Mouse (Mus musculus) neural tube, embryonic 11.5 days (tissue): ENCODE data around the gene Irf9. TPM values are rescaled to one million over a fixed set of nuclear protein-coding genes. Genes with fewer than 3 reads are reported as not detected.

Experiments
- ATAC-seq: fragments of 200-750 bp; cut with Nextera tagmentation; 2 replicates; pipeline ENCODE4 v1.8.0; 2017; ENCODE audit warnings: moderate number of reproducible peaks, mild to moderate bottlenecking, moderate TSS enrichment, moderate library complexity; ENCODE audit not compliant: insufficient read depth, low FRiP score, low TSS enrichment
- DNase-seq: peaks from one replicate; pipeline ENCODE4 v3.0.0-alpha.2; 2015; ENCODE audit warnings: low spot score
- H3K27ac ChIP-seq: fragments of 300-500 bp; sonication (generic); 2 replicates; pipeline ENCODE4 v1.5.1; 2014; ENCODE audit warnings: low read depth, mild to moderate bottlenecking, low read length
- H3K27me3 ChIP-seq: fragments of 300-500 bp; sonication (generic); 2 replicates; pipeline ENCODE4 v1.6.1; 2014; ENCODE audit warnings: mild to moderate bottlenecking, low read length, mixed read lengths; ENCODE audit not compliant: control insufficient read depth, insufficient read depth
- H3K36me3 ChIP-seq: fragments of 300-500 bp; sonication (generic); 2 replicates; pipeline ENCODE4 v1.6.1; 2014; ENCODE audit warnings: mild to moderate bottlenecking, low read length, moderate library complexity, mixed read lengths; ENCODE audit not compliant: control insufficient read depth, insufficient read depth
- H3K4me1 ChIP-seq: fragments of 300-500 bp; sonication (generic); 2 replicates; pipeline ENCODE4 v1.6.1; 2014; ENCODE audit warnings: low read length, mixed read lengths; ENCODE audit not compliant: control insufficient read depth, insufficient read depth
- H3K4me2 ChIP-seq: fragments of 300-500 bp; sonication (generic); 2 replicates; pipeline ENCODE4 v1.6.1; 2014; ENCODE audit warnings: low read depth, mild to moderate bottlenecking, moderate library complexity
- H3K4me3 ChIP-seq: fragments of 300-500 bp; sonication (generic); 2 replicates; pipeline ENCODE4 v1.5.1; 2014; ENCODE audit warnings: low read depth, low read length
- H3K9ac ChIP-seq: fragments of 300-500 bp; sonication (generic); 2 replicates; pipeline ENCODE4 v1.6.1; 2014; ENCODE audit warnings: mild to moderate bottlenecking, low read length
- H3K9me3 ChIP-seq: fragments of 300-500 bp; sonication (generic); 2 replicates; pipeline ENCODE4 v1.6.1; 2016; ENCODE audit warnings: low read length; ENCODE audit not compliant: control insufficient read depth
- WGBS: fragments of 180-500 bp; shearing (Covaris S2); extraction: QIAGEN DNeasy Blood & Tissue Kit; methylation state at CpG from one replicate; pipeline ENCODE4 v1.1.7; 2014; 5-methylcytosine and 5-hydroxymethylcytosine counted together
- polyA plus RNA-seq: library from polyadenylated mRNA; unstranded; fragments of >200 nt; fragmentation: Nextera tagmentation; extraction: Ambion mirVana; gene quantifications from 2 replicates; pipeline ENCODE4 v1.2.1, GENCODE M21; 2014

Gene Irf9
- polyA plus RNA-seq, 1 experiment from 2014 or later: 5.9 TPM

GRCm38 (mm10) chr14:55577871-55578667, 25.3 kb upstream of the Irf9 start, which contains the start of gene Psme1:
TSS of gene Psme1 (plus strand) at chr14:55578123.
- Histone ChIP-seq H3K4me3 (peak within 1 kb of the TSS; percentile 68), H3K36me3 (no peaks in the 10 kb centered on the region), H3K9ac (peak within 1 kb of the TSS; percentile 88), H3K9me3 (no peaks in the 10 kb centered on the region), H3K4me2 (peak within 1 kb of the TSS; percentile 89), H3K4me1 (peaks cover 8% of the 10 kb centered on the region; the same call in 1 of the 2 replicates), H3K27ac (peak within 1 kb of the TSS; percentile 36), H3K27me3 (no peaks in the 10 kb centered on the region)
- ATAC-seq (peak; percentile 84), DNase-seq (peak; percentile 85)
- under 1% methylated on average over 25 of the region's 32 CpGs for WGBS

DNA sequence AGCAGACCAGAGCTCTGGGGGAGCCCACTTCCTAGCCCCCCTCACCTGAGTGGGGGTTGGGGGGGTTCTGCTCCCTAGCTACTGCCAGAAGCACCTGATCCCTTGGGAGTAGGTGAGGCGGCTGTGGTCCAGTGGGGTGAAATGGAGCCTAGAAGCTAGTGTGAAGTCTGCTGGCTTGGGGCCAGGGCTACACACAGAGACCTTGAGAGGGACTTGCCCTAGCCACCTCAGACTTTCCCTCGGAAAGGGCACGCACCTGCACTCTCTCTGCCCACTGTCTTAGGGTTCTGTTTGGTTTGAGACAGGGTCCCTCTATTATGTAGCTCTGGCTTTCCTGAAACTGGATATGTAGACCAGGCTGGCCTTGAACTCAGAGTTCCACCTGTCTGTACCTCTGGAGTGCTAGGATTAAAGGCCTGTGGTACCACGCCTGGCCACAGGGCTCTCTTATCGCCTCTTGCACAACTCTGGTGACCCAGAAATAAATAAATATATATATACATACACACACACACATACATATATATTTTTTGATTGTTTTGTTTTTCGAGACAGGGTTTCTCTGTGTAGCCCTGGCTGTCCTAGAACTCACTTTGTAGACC, 24.6 kb upstream of the Irf9 start:
- Histone ChIP-seq H3K27me3 (no peaks in the 10 kb centered on the region), H3K4me2 (peak overlapping the region; percentile 89), H3K9me3 (no peaks in the 10 kb centered on the region), H3K4me1 (peaks cover 8% of the 10 kb centered on the region; the same call in 1 of the 2 replicates), H3K27ac (peak overlapping the region; percentile 36), H3K9ac (peak overlapping the region; percentile 88), H3K36me3 (no peaks in the 10 kb centered on the region), H3K4me3 (peak overlapping the region; percentile 68)
- DNase-seq (no peak), ATAC-seq (0 out of 2 replicates have a peak, but pooled peaks have one; percentile 15)
- 39% methylated on average over 6 of the region's 6 CpGs for WGBS

- Histone ChIP-seq H3K9me3 (no peaks in the 10 kb centered on the region), H3K9ac (no peak overlapping the region), H3K4me1 (peaks cover 13% of the 10 kb centered on the region), H3K27ac (no peak overlapping the region), H3K4me2 (no peak overlapping the region), H3K36me3 (no peaks in the 10 kb centered on the region), H3K4me3 (no peak overlapping the region), H3K27me3 (no peaks in the 10 kb centered on the region)
- ATAC-seq: no peak
- 85% methylated on average over 23 of the region's 23 CpGs for WGBS
- no peak for DNase-seq
Measured at GRCm38 (mm10) chr14:55579511-55580496, 23.6 kb upstream of the Irf9 start.

DNA sequence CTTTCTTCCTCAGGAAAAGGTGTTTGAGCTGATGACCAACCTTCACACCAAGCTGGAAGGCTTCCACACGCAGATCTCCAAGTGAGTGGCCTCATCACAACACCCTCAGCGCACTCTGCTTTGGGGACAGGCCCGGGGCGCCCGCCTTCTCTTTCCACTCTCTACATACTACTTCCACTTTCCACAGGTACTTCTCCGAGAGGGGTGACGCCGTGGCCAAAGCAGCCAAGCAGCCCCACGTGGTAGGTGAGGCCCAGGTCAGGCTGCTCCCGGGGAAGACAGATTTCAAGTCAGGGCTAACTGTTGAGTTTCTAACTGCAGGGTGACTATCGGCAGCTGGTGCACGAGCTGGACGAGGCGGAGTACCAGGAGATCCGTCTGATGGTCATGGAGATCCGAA, 22.6 kb upstream of the Irf9 start:
- no peak for DNase-seq
- no peaks in the 10 kb centered on the region for H3K36me3 ChIP-seq
- H3K27me3 ChIP-seq: no peaks in the 10 kb centered on the region
- H3K9ac ChIP-seq: no peak overlapping the region
- H3K9me3 ChIP-seq: no peaks in the 10 kb centered on the region
- no peak overlapping the region for H3K4me3 ChIP-seq
- H3K27ac ChIP-seq: no peak overlapping the region
- no peak for ATAC-seq
- no peak overlapping the region for H3K4me2 ChIP-seq
- 95% methylated on average over 16 of the region's 16 CpGs for WGBS
- peaks cover 16% of the 10 kb centered on the region for H3K4me1 ChIP-seq

GRCm38 (mm10) chr14:55581981-55582681, 21.2 kb upstream of the Irf9 start:
- DNase-seq (no peak), ATAC-seq (no peak)
- Histone ChIP-seq H3K36me3 (no peaks in the 10 kb centered on the region), H3K9ac (no peak overlapping the region), H3K27ac (no peak overlapping the region), H3K9me3 (no peaks in the 10 kb centered on the region), H3K27me3 (no peaks in the 10 kb centered on the region), H3K4me2 (no peak overlapping the region), H3K4me1 (peaks cover 16% of the 10 kb centered on the region), H3K4me3 (no peak overlapping the region)
- WGBS: 79% methylated on average over 9 of the region's 9 CpGs

DNA sequence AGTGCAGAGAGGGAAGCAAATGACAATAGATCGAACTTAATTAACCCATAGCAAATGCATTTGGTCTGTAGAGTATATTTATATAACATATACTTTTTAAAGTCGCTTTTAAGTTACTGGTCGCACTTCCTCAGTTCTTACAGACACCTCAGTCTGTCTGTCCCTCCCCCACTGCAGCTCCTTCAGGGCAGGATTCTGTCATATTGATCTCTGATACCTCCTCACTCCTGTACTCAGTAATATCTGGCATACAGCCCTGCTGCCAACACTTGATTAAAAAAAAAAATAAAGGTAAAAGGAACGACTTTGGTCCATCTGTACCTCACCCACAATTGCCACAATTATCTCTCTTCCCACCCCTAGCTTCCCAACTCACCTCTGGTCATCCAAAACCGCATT, 19.1 kb upstream of the Irf9 start:
- peaks cover 10% of the 10 kb centered on the region; the same call in 1 of the 2 replicates for H3K4me1 ChIP-seq
- 34% methylated on average over 5 of the region's 5 CpGs for WGBS
- H3K9ac ChIP-seq: no peak overlapping the region
- peak overlapping the region; percentile 45 for H3K4me3 ChIP-seq
- H3K27ac ChIP-seq: no peak overlapping the region
- no peaks in the 10 kb centered on the region for H3K9me3 ChIP-seq
- DNase-seq (no peak), ATAC-seq (no peak)
- peak overlapping the region; percentile 76 for H3K4me2 ChIP-seq
- H3K36me3 ChIP-seq: no peaks in the 10 kb centered on the region
- no peaks in the 10 kb centered on the region for H3K27me3 ChIP-seq

GRCm38 (mm10) chr14:55584702-55585565, 18.4 kb upstream of the Irf9 start, which contains the start of gene Emc9:
TSS of gene Emc9 (minus strand) at chr14:55585302.
- ATAC-seq: peak; percentile 67; the same call in 1 of the 2 replicates
- DNase-seq: peak; percentile 48
- Histone ChIP-seq H3K4me3 (peak within 1 kb of the TSS; percentile 45), H3K4me1 (peaks cover 8% of the 10 kb centered on the region; the same call in 1 of the 2 replicates), H3K27ac (0 out of 2 replicates have a peak within 1 kb of the TSS, but pooled peaks have one; percentile 17), H3K9ac (peak within 1 kb of the TSS; percentile 54), H3K9me3 (no peaks in the 10 kb centered on the region), H3K36me3 (no peaks in the 10 kb centered on the region), H3K27me3 (no peaks in the 10 kb centered on the region), H3K4me2 (peak within 1 kb of the TSS; percentile 76)
- WGBS: 2% methylated on average over 43 of the region's 43 CpGs
